Mouse (Mus musculus) stomach, embryonic 14.5 days (tissue): Measurements from ENCODE around the gene Gtdc1. TPM values are rescaled to one million over a fixed set of nuclear protein-coding genes. Genes with fewer than 3 reads are reported as not detected.

Experiments
- ATAC-seq: fragments of 200-750 bp; cut with Nextera tagmentation; 2 replicates; pipeline ENCODE4 v1.8.0; 2017; ENCODE audit warnings: low read depth, moderate TSS enrichment; ENCODE audit not compliant: insufficient number of reproducible peaks, insufficient read depth, low FRiP score
- H3K27ac ChIP-seq: fragments of 300-500 bp; sonication (generic); 2 replicates; pipeline ENCODE4 v1.5.1; 2014; ENCODE audit warnings: mild to moderate bottlenecking, low read length, moderate library complexity, mixed read lengths
- H3K27me3 ChIP-seq: fragments of 300-500 bp; sonication (generic); 2 replicates; pipeline ENCODE4 v1.6.1; 2014; ENCODE audit warnings: low read length, control low read depth, mixed read lengths; ENCODE audit not compliant: control insufficient read depth, insufficient read depth
- H3K36me3 ChIP-seq: fragments of 300-500 bp; sonication (generic); 2 replicates; pipeline ENCODE4 v1.6.1; 2014; ENCODE audit warnings: mild to moderate bottlenecking, control low read depth, low read length, moderate library complexity, mixed read lengths; ENCODE audit not compliant: control insufficient read depth, insufficient read depth
- H3K4me1 ChIP-seq: fragments of 300-500 bp; sonication (generic); 2 replicates; pipeline ENCODE4 v1.6.1; 2014; ENCODE audit warnings: low read length, control low read depth, mixed read lengths; ENCODE audit not compliant: control insufficient read depth, insufficient read depth
- H3K4me2 ChIP-seq: fragments of 300-500 bp; sonication (generic); replicated peaks from 2 replicates; pipeline ENCODE4 v1.6.1; 2014; ENCODE audit warnings: low read depth, low read length, control low read depth
- H3K4me3 ChIP-seq: fragments of 300-500 bp; sonication (generic); 2 replicates; pipeline ENCODE4 v1.5.1; 2014; ENCODE audit warnings: low read depth, low read length, control low read depth
- H3K9ac ChIP-seq: fragments of 300-500 bp; sonication (generic); replicated peaks from 2 replicates; pipeline ENCODE4 v1.6.1; 2014; ENCODE audit warnings: low read depth, mild to moderate bottlenecking, control low read depth, low read length, moderate library complexity, mixed read lengths
- H3K9me3 ChIP-seq: fragments of 300-500 bp; sonication (generic); 2 replicates; pipeline ENCODE4 v1.6.1; 2016; ENCODE audit warnings: low read depth, low read length, control low read depth; ENCODE audit not compliant: control insufficient read depth
- WGBS: fragments of 180-500 bp; shearing (Covaris S2); extraction: QIAGEN DNeasy Blood & Tissue Kit; methylation state at CpG from one replicate; pipeline ENCODE4 v1.1.7; 2014; 5-methylcytosine and 5-hydroxymethylcytosine counted together
- polyA plus RNA-seq: library from polyadenylated mRNA; unstranded; fragments of >200 nt; fragmentation: Nextera tagmentation; extraction: Ambion mirVana; gene quantifications from 2 replicates; pipeline ENCODE4 v1.2.1, GENCODE M21; 2014

Gtdc1 gene
- polyA plus RNA-seq, 1 experiment from 2014 or later: 15.9 TPM

- no peaks in the 10 kb centered on the region for H3K9me3 ChIP-seq
- no peaks in the 10 kb centered on the region for H3K36me3 ChIP-seq
- H3K4me3 ChIP-seq: no peak overlapping the region
- H3K27ac ChIP-seq: no peak overlapping the region
- no peak overlapping the region for H3K4me2 ChIP-seq
- H3K4me1 ChIP-seq: no peaks in the 10 kb centered on the region
- ATAC-seq: no peak
- no peak overlapping the region for H3K9ac ChIP-seq
- 81% methylated on average over 3 of the region's 3 CpGs for WGBS
- no peaks in the 10 kb centered on the region for H3K27me3 ChIP-seq
These were observed 231.0 kb downstream of the Gtdc1 start for GRCm38 (mm10) chr2:44696441-44696840.

GRCm38 (mm10) chr2:44693898-44694297 is 233.6 kb downstream of the Gtdc1 start:
- Histone ChIP-seq H3K4me3 (no peak overlapping the region), H3K36me3 (no peaks in the 10 kb centered on the region), H3K9ac (no peak overlapping the region), H3K27ac (no peak overlapping the region), H3K27me3 (no peaks in the 10 kb centered on the region), H3K9me3 (no peaks in the 10 kb centered on the region), H3K4me1 (no peaks in the 10 kb centered on the region), H3K4me2 (no peak overlapping the region)
- no peak for ATAC-seq
- WGBS: 71% methylated on average over 1 of the region's 1 CpGs

DNA sequence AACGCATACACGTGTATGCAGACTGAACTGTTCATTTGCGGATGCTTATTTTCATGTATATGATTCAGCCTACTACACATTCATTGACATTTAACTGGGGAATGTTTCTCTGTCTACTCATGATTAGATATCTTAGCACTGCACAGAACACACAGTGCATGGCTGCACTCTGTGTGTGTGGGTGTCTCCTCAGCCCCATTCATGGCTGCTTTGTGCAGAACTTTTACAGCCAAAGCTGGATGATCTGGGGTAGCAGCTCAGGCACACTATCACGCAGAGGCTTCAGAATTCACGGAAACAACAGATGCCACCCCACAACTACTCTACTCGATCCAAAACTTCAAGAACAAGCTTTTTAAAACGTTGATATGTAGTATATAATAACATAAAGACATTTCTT is 263.4 kb downstream of the Gtdc1 start:
- Histone ChIP-seq H3K4me2 (no peak overlapping the region), H3K36me3 (no peaks in the 10 kb centered on the region), H3K4me1 (no peaks in the 10 kb centered on the region), H3K9me3 (no peaks in the 10 kb centered on the region), H3K27me3 (no peaks in the 10 kb centered on the region), H3K9ac (no peak overlapping the region), H3K27ac (no peak overlapping the region), H3K4me3 (no peak overlapping the region)
- WGBS: 87% methylated on average over 7 of the region's 7 CpGs
- ATAC-seq: no peak

DNA sequence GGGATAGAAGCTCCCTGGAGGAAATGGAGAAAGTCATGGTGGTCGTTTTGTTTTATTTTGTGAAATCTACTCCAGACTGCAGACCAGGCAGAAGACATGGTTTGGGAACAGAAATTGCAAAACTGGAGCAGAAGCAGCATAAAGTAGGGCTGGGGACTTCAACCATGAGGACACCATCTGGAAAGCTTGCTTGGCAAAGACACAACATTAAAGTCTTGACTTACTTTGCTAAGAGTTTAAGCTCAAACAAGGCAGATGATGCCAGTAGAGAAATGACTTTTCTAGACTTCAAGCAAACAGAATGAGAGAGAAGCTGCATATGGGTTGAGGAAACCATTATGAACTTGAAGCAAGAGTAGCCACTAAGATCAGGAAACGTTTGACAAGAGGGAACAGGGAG is 267.6 kb downstream of the Gtdc1 start:
- H3K9ac ChIP-seq: no peak overlapping the region
- 66% methylated on average over 2 of the region's 2 CpGs for WGBS
- H3K4me3 ChIP-seq: no peak overlapping the region
- no peak overlapping the region for H3K27ac ChIP-seq
- no peaks in the 10 kb centered on the region for H3K27me3 ChIP-seq
- no peaks in the 10 kb centered on the region for H3K4me1 ChIP-seq
- ATAC-seq: no peak
- H3K36me3 ChIP-seq: no peaks in the 10 kb centered on the region
- no peaks in the 10 kb centered on the region for H3K9me3 ChIP-seq
- no peak overlapping the region for H3K4me2 ChIP-seq

DNA sequence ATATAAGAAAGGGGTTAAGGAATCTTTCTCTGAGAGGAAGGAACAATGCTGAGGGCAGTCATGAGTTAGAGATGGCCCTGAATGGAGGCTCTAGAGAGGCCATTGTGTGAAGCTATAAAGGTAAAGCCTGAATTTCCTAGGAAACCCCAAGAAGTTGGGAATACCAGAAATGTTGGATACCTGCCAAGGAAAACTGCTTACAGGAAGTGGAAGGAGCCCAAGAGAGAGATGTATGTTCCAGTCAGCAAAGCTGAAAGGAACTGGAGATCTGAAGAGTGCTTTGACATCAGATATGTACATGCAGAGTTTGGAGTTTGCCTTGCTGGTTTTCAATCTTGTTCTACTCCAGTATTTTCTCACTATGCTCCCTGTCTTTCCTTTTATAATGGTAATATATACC is 268.4 kb downstream of the Gtdc1 start:
- H3K27ac ChIP-seq: no peak overlapping the region
- H3K4me2 ChIP-seq: no peak overlapping the region
- no peak overlapping the region for H3K9ac ChIP-seq
- ATAC-seq: no peak
- no peaks in the 10 kb centered on the region for H3K27me3 ChIP-seq
- no peaks in the 10 kb centered on the region for H3K9me3 ChIP-seq
- no peaks in the 10 kb centered on the region for H3K36me3 ChIP-seq
- H3K4me1 ChIP-seq: no peaks in the 10 kb centered on the region
- no peak overlapping the region for H3K4me3 ChIP-seq

GRCm38 (mm10) chr2:44648537-44648936 is 278.9 kb downstream of the Gtdc1 start:
- WGBS: 91% methylated on average over 3 of the region's 3 CpGs
- no peak overlapping the region for H3K9ac ChIP-seq
- H3K27me3 ChIP-seq: no peaks in the 10 kb centered on the region
- H3K9me3 ChIP-seq: no peaks in the 10 kb centered on the region
- ATAC-seq: no peak
- H3K4me2 ChIP-seq: no peak overlapping the region
- no peak overlapping the region for H3K27ac ChIP-seq
- H3K4me1 ChIP-seq: no peaks in the 10 kb centered on the region
- H3K36me3 ChIP-seq: no peaks in the 10 kb centered on the region
- no peak overlapping the region for H3K4me3 ChIP-seq

GRCm38 (mm10) chr2:44646398-44646797 is 281.1 kb downstream of the Gtdc1 start:
- H3K36me3 ChIP-seq: no peaks in the 10 kb centered on the region
- no peaks in the 10 kb centered on the region for H3K4me1 ChIP-seq
- no peaks in the 10 kb centered on the region for H3K27me3 ChIP-seq
- H3K9me3 ChIP-seq: no peaks in the 10 kb centered on the region
- H3K4me2 ChIP-seq: no peak overlapping the region
- no peak overlapping the region for H3K4me3 ChIP-seq
- H3K9ac ChIP-seq: no peak overlapping the region
- WGBS: 77% methylated on average over 6 of the region's 6 CpGs
- H3K27ac ChIP-seq: no peak overlapping the region
- ATAC-seq: no peak

DNA sequence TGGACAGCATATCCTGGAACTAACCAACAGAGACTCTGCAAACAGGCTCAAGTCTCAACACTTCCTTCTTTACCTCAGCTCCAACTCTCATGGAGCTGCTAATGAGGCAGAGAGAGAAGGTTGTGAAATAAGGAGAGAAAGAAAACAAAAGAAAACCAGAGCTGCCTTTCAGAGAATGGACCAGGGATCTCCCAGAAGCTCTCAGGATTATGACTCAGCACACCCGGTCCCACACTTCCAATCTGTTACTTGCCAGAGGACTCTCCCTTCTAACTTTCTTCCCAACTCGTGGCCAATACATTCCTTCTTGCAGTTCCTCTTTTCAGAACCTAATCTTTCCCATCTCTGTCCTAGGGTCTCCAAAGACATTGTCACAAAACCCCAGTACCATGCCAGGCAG is 288.1 kb downstream of the Gtdc1 start:
- Histone ChIP-seq H3K9me3 (no peaks in the 10 kb centered on the region), H3K36me3 (no peaks in the 10 kb centered on the region), H3K27ac (no peak overlapping the region), H3K4me3 (no peak overlapping the region), H3K4me1 (no peaks in the 10 kb centered on the region), H3K4me2 (no peak overlapping the region), H3K9ac (no peak overlapping the region), H3K27me3 (no peaks in the 10 kb centered on the region)
- 45% methylated on average over 2 of the region's 2 CpGs for WGBS
- no peak for ATAC-seq

GRCm38 (mm10) chr2:44638157-44638556 is 289.3 kb downstream of the Gtdc1 start:
- Histone ChIP-seq H3K9me3 (no peaks in the 10 kb centered on the region), H3K4me3 (no peak overlapping the region), H3K27ac (no peak overlapping the region), H3K4me1 (no peaks in the 10 kb centered on the region), H3K36me3 (no peaks in the 10 kb centered on the region), H3K27me3 (no peaks in the 10 kb centered on the region), H3K9ac (no peak overlapping the region), H3K4me2 (no peak overlapping the region)
- ATAC-seq: no peak
- WGBS: 80% methylated on average over 4 of the region's 4 CpGs
